Mouse (Mus musculus): Measurements from ENCODE around the gene Epb41l1. TPM values are rescaled to one million over a fixed set of nuclear protein-coding genes. Genes with fewer than 3 reads are reported as not detected.
"Not testable (repeated sequence)": the region's sequence is repeated elsewhere in the genome, so short reads cannot be mapped to it uniquely, and the experiment has no call there.

The Epb41l1 gene
- polyA plus RNA-seq, 1 experiment = 11.8 TPM

DNA sequence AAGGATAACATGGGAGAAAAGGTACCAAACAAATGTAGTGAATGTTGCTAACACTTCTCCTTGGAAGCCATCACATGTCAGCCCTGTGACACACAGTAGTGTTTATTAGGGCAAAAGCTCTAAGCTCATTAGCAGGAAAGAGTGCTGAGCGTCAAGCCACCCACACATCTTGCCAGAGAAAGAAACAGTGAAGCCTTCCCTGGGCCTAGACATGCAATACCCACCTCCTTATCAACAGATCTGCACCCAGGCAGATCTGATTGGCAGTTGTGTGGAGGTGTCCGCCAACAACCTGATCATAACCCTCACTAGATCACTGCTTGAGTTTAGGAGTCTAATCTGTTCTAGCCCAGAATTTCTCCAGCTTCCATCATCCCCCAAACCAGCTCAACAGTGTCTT is 24.6 kb upstream of the Epb41l1 start:
- peaks cover 5% of the 10 kb centered on the region; the same call in 1 of the 2 replicates for H3K4me1 ChIP-seq (ENCODE audit: control insufficient read depth, insufficient read depth, insufficient read length, low read length)
- no peak overlapping the region for H3K4me3 ChIP-seq (ENCODE audit: low read depth, low read length)
- 82% methylated on average over 2 of the region's 2 CpGs for WGBS
- no peaks in the 10 kb centered on the region for H3K27me3 ChIP-seq (ENCODE audit: control insufficient read depth, insufficient read depth, low read length)
- no peak overlapping the region for H3K27ac ChIP-seq (ENCODE audit: insufficient read depth, low read depth, low read length)
- H3K36me3 ChIP-seq (ENCODE audit: control insufficient read depth, insufficient read depth, low read length) = no peaks in the 10 kb centered on the region
- TF ChIP-seq POLR2A (IDR thresholded peaks at IDR 0.05; ENCODE audit: low read depth, low read length) = no peak

DNA sequence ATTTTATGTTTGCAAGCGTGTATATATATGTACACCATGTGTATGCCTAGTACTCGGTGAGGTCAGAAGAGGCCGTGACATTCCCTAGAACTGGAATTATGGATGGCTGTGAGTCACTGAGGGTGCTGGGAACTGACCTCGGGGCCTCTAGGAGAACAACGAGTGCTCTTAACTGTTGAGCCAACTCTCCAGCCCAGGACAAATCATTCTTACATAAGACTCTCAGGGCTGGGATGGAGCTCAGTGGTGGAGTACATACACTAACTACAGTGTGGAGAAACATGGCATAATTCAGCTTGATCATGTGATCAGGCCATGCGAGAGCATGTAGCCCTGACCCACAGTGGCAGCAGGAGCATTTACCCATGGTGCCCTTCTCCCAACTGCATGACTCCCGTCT is 22.7 kb upstream of the Epb41l1 start:
- Histone ChIP-seq H3K4me1 (ENCODE audit: control insufficient read depth, insufficient read depth, insufficient read length, low read length) (peaks cover 5% of the 10 kb centered on the region), H3K36me3 (ENCODE audit: control insufficient read depth, insufficient read depth, low read length) (no peaks in the 10 kb centered on the region), H3K4me3 (ENCODE audit: low read depth, low read length) (no peak overlapping the region), H3K27me3 (ENCODE audit: control insufficient read depth, insufficient read depth, low read length) (no peaks in the 10 kb centered on the region), H3K27ac (ENCODE audit: insufficient read depth, low read depth, low read length) (no peak overlapping the region)
- no peak for TF ChIP-seq POLR2A (IDR thresholded peaks at IDR 0.05; ENCODE audit: low read depth, low read length)
- no peak for TF ChIP-seq CTCF (IDR thresholded peaks at IDR 0.05; ENCODE audit: extremely low read depth, insufficient read length, insufficient replicate concordance, low read depth, low read length)
- 93% methylated on average over 7 of the region's 7 CpGs for WGBS

DNA sequence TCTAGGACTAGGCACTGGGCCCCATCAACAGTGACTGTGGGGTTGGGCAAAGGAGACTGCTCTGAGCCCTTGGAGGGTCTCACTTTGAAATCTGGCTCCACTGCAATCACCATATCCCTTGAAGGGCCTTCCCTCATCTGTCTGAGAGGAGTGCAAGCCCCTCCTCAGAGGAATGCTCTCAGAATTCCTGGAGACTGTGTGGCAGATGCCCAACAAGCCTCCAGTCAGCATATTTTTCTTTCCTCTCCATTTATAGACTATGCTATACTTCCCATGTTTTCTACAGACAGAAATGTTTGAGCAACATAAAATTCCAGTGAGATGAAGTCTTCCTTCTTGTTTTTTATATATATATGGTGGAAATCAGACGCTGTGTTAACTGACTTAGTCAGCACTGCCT is 21.2 kb upstream of the Epb41l1 start:
- 66% methylated on average over 1 of the region's 1 CpGs for WGBS
- TF ChIP-seq CTCF (IDR thresholded peaks at IDR 0.05; ENCODE audit: extremely low read depth, insufficient read length, insufficient replicate concordance, low read depth, low read length) (no peak), POLR2A (IDR thresholded peaks at IDR 0.05; ENCODE audit: low read depth, low read length) (no peak)
- H3K4me3 ChIP-seq (ENCODE audit: low read depth, low read length) = no peak overlapping the region
- H3K36me3 ChIP-seq (ENCODE audit: control insufficient read depth, insufficient read depth, low read length) = no peaks in the 10 kb centered on the region
- H3K27me3 ChIP-seq (ENCODE audit: control insufficient read depth, insufficient read depth, low read length) = no peaks in the 10 kb centered on the region
- no peak overlapping the region for H3K27ac ChIP-seq (ENCODE audit: insufficient read depth, low read depth, low read length)
- H3K4me1 ChIP-seq (ENCODE audit: control insufficient read depth, insufficient read depth, insufficient read length, low read length) = no peaks in the 10 kb centered on the region; the same call in 1 of the 2 replicates

DNA sequence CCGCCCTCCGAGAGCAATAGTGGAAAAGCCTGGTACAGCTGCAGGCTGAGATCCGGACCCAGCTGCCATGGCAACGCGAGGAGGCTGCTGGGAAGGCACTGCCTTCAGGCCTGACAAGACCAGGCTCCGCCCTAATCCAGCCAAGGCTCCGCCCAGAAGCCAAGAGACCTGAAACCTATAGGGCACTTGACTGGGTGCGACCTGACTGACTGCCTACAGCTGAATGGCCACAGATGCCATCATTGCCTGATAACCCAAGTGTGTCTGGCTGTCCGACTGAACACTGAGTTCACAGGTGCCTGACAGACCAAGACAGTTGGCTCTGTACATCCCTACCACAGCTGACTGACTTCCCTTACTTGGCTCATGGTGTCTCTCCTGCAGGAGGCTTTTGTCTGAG is 19.4 kb upstream of the Epb41l1 start:
- Histone ChIP-seq H3K36me3 (ENCODE audit: control insufficient read depth, insufficient read depth, low read length) (no peaks in the 10 kb centered on the region), H3K4me1 (ENCODE audit: control insufficient read depth, insufficient read depth, insufficient read length, low read length) (no peaks in the 10 kb centered on the region; the same call in 1 of the 2 replicates), H3K27me3 (ENCODE audit: control insufficient read depth, insufficient read depth, low read length) (no peaks in the 10 kb centered on the region), H3K4me3 (ENCODE audit: low read depth, low read length) (no peak overlapping the region), H3K27ac (ENCODE audit: insufficient read depth, low read depth, low read length) (no peak overlapping the region)
- 5% methylated on average over 9 of the region's 9 CpGs for WGBS
- no peak for TF ChIP-seq CTCF (IDR thresholded peaks at IDR 0.05; ENCODE audit: extremely low read depth, insufficient read length, insufficient replicate concordance, low read depth, low read length)
- no peak for TF ChIP-seq POLR2A (IDR thresholded peaks at IDR 0.05; ENCODE audit: low read depth, low read length)

DNA sequence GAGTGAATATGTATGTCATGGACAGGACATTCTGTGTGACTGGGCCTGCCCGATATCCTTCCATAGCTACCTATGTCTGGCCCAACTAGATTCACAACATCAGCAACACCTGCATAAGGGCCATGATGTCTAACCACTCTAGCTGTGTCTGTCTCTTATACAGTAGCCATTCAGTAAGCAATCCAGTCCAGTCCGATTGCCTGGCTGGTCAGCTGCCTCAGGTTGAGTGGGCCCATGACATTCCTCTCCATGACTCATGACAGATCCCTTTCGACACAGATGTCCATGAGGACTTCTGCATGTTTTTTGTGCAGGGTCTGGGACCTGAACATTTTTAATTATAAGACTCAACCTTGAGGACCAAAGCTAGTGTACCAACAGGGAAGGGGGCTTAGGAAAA is 18.7 kb upstream of the Epb41l1 start:
- Histone ChIP-seq H3K4me3 (ENCODE audit: low read depth, low read length) (no peak overlapping the region), H3K27me3 (ENCODE audit: control insufficient read depth, insufficient read depth, low read length) (no peaks in the 10 kb centered on the region), H3K27ac (ENCODE audit: insufficient read depth, low read depth, low read length) (no peak overlapping the region), H3K4me1 (ENCODE audit: control insufficient read depth, insufficient read depth, insufficient read length, low read length) (no peaks in the 10 kb centered on the region; the same call in 1 of the 2 replicates), H3K36me3 (ENCODE audit: control insufficient read depth, insufficient read depth, low read length) (no peaks in the 10 kb centered on the region)
- TF ChIP-seq POLR2A (IDR thresholded peaks at IDR 0.05; ENCODE audit: low read depth, low read length) (no peak), CTCF (IDR thresholded peaks at IDR 0.05; ENCODE audit: extremely low read depth, insufficient read length, insufficient replicate concordance, low read depth, low read length) (no peak)
- 90% methylated on average over 3 of the region's 3 CpGs for WGBS

DNA sequence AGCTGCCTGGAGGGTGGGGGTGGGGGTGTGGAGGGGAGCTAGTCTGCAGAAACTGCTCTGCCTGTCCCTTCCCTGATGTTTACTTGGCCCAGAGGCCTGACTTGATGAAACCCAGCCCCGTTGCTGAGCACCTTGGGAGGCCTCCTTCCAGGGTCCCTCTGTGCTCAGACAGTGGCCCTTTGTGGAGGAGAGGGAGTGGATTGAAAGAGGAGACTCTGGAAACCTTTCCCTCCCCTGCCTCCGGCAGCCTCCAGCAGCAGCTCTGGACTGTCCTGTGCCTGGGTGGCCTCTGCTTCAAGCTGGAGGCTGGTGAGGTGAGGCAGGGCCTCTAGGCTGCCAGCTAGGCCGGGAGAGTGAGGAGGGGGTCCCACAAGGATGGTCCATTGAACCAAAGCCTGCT is 13.7 kb upstream of the Epb41l1 start:
- WGBS = 73% methylated on average over 3 of the region's 3 CpGs
- Histone ChIP-seq H3K27ac (ENCODE audit: insufficient read depth, low read depth, low read length) (no peak overlapping the region), H3K27me3 (ENCODE audit: control insufficient read depth, insufficient read depth, low read length) (no peaks in the 10 kb centered on the region), H3K4me3 (ENCODE audit: low read depth, low read length) (no peak overlapping the region), H3K4me1 (ENCODE audit: control insufficient read depth, insufficient read depth, insufficient read length, low read length) (no peaks in the 10 kb centered on the region), H3K36me3 (ENCODE audit: control insufficient read depth, insufficient read depth, low read length) (no peaks in the 10 kb centered on the region)
- TF ChIP-seq POLR2A (IDR thresholded peaks at IDR 0.05; ENCODE audit: low read depth, low read length) = no peak
- no peak for TF ChIP-seq CTCF (IDR thresholded peaks at IDR 0.05; ENCODE audit: extremely low read depth, insufficient read length, insufficient replicate concordance, low read depth, low read length)

DNA sequence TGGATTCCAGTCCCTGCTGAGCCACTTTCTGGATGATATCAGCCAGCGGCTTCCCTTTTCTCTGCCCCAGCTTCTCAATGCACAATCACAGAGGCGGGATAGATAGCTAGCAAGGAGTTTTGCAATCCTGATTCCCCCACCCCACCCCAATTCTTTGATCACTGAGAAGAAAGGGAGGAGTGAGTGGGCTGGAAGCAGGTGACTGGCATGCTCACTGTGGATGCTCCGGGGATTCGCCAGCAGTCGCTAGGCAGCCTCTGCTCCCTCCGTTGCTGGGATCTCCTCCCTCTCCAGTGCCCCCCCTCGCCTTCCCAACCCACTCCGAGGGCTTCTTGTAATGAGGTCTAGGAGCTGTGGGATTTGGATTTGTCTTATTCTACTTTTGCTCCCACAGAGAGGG is 12.5 kb upstream of the Epb41l1 start:
- TF ChIP-seq CTCF (IDR thresholded peaks at IDR 0.05; ENCODE audit: extremely low read depth, insufficient read length, insufficient replicate concordance, low read depth, low read length) = no peak
- no peak for TF ChIP-seq POLR2A (IDR thresholded peaks at IDR 0.05; ENCODE audit: low read depth, low read length)
- H3K4me1 ChIP-seq (ENCODE audit: control insufficient read depth, insufficient read depth, insufficient read length, low read length) = no peaks in the 10 kb centered on the region
- H3K36me3 ChIP-seq (ENCODE audit: control insufficient read depth, insufficient read depth, low read length) = no peaks in the 10 kb centered on the region
- H3K4me3 ChIP-seq (ENCODE audit: low read depth, low read length) = no peak overlapping the region
- no peaks in the 10 kb centered on the region for H3K27me3 ChIP-seq (ENCODE audit: control insufficient read depth, insufficient read depth, low read length)
- 56% methylated on average over 8 of the region's 8 CpGs for WGBS
- no peak overlapping the region for H3K27ac ChIP-seq (ENCODE audit: insufficient read depth, low read depth, low read length)

DNA sequence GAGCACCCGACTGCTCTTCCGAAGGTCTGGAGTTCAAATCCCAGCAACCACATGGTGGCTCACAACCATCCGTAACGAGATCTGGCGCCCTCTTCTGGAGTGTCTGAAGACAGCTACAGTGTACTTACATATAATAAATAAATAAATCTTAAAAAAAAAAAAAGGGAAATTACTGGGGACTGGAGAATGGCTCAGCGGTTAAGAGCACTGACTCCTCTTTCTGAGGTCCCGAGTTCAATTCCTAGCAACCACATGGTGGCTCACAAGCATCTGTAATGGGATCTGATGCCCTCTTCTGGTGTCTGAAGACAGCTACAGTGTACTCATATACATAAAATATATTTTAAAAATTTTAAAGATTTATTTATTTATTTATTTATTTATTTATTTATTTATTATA is 9.4 kb upstream of the Epb41l1 start:
- not testable (repeated sequence) for H3K4me3 ChIP-seq (ENCODE audit: low read depth, low read length); H3K27me3 ChIP-seq (ENCODE audit: control insufficient read depth, insufficient read depth, low read length); H3K27ac ChIP-seq (ENCODE audit: insufficient read depth, low read depth, low read length); H3K4me1 ChIP-seq (ENCODE audit: control insufficient read depth, insufficient read depth, insufficient read length, low read length); H3K36me3 ChIP-seq (ENCODE audit: control insufficient read depth, insufficient read depth, low read length)
- WGBS = 67% methylated on average over 7 of the region's 7 CpGs

All from small intestine, adult 2 months (tissue).